Mouse (Mus musculus): ENCODE results near the gene Itga7. TPM values are rescaled to one million over a fixed set of nuclear protein-coding genes. Genes with fewer than 3 reads are reported as not detected.

The Itga7 gene
- polyA plus RNA-seq, 1 experiment from 2014 or later, result 12.7 TPM

DNA sequence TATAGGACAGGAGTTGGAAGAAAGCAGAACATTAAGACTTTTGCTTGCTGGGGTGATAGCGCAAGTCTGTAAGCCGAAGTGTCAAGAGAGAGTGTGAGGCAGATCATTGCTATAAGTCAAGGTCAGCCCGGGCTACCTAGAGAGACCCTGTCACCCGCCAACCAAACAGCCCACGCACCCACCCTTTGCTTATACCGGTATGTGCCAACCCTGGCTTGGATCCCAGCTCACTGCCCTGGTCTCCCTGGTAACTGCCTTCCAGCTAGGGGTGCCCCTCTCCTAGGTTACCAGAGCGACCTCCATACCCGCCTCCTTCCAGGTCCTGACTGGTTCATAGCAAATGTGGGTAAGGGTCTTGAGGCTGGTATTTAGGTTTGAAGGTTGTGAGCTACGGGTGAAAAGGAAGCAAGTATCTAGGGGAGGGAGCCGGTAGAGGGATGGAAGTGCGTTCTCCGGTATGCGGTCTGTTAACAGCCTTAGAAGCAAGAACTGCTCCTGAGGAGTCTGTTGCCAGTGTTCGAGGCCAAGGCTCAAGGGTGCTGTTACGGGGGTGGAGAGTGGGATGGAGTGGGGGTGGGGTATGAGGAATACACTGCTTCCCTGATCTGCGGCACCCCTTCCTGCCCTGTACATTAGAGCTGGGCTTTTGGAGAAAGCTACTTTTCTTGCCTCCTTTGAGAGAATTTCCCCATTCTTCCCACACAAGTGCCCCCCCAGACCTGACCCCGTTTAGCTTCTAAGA is 37.5 kb upstream of the Itga7 start:
- ATAC-seq, result peak; percentile 76
- Histone ChIP-seq H3K9ac (ENCODE audit: low read depth, low read length) (no peak overlapping the region), H3K4me1 (ENCODE audit: control insufficient read depth, insufficient read depth, low read depth, low read length) (peaks cover 7% of the 10 kb centered on the region), H3K27me3 (replicated peaks; ENCODE audit: control insufficient read depth, insufficient read depth, low read length) (no peaks in the 10 kb centered on the region), H3K27ac (ENCODE audit: low read depth, low read length) (peak overlapping the region; percentile 57; the same call in 1 of the 2 replicates), H3K9me3 (ENCODE audit: control insufficient read depth, low read length) (no peaks in the 10 kb centered on the region), H3K4me3 (ENCODE audit: low read length) (peak overlapping the region; percentile 19), H3K36me3 (ENCODE audit: control insufficient read depth, insufficient read depth, low read length) (no peaks in the 10 kb centered on the region), H3K4me2 (ENCODE audit: low read length) (peak overlapping the region; percentile 44)
- 2% methylated on average over 17 of the region's 17 CpGs for WGBS

GRCm38 (mm10) chr10:128896807-128897206 is 36.8 kb upstream of the Itga7 start:
- Histone ChIP-seq H3K4me3 (ENCODE audit: low read length) (no peak overlapping the region), H3K9me3 (ENCODE audit: control insufficient read depth, low read length) (no peaks in the 10 kb centered on the region), H3K27me3 (replicated peaks; ENCODE audit: control insufficient read depth, insufficient read depth, low read length) (no peaks in the 10 kb centered on the region), H3K4me1 (ENCODE audit: control insufficient read depth, insufficient read depth, low read depth, low read length) (peaks cover 7% of the 10 kb centered on the region), H3K27ac (ENCODE audit: low read depth, low read length) (no peak overlapping the region; the same call in 1 of the 2 replicates), H3K4me2 (ENCODE audit: low read length) (peak overlapping the region; percentile 44), H3K36me3 (ENCODE audit: control insufficient read depth, insufficient read depth, low read length) (no peaks in the 10 kb centered on the region), H3K9ac (ENCODE audit: low read depth, low read length) (no peak overlapping the region)
- 48% methylated on average over 1 of the region's 1 CpGs for WGBS
- ATAC-seq, result no peak

- 10% methylated on average over 1 of the region's 1 CpGs for WGBS
- ATAC-seq, result no peak
- Histone ChIP-seq H3K27me3 (replicated peaks; ENCODE audit: control insufficient read depth, insufficient read depth, low read length) (no peaks in the 10 kb centered on the region), H3K4me2 (ENCODE audit: low read length) (no peak overlapping the region), H3K4me3 (ENCODE audit: low read length) (no peak overlapping the region), H3K36me3 (ENCODE audit: control insufficient read depth, insufficient read depth, low read length) (no peaks in the 10 kb centered on the region), H3K9me3 (ENCODE audit: control insufficient read depth, low read length) (no peaks in the 10 kb centered on the region), H3K4me1 (ENCODE audit: control insufficient read depth, insufficient read depth, low read depth, low read length) (peaks cover 4% of the 10 kb centered on the region), H3K9ac (ENCODE audit: low read depth, low read length) (no peak overlapping the region), H3K27ac (ENCODE audit: low read depth, low read length) (no peak overlapping the region)
Observed at GRCm38 (mm10) chr10:128897501-128897900, 36.1 kb upstream of the Itga7 start.

- Histone ChIP-seq H3K27ac (ENCODE audit: low read depth, low read length) (no peak overlapping the region), H3K4me2 (ENCODE audit: low read length) (no peak overlapping the region)
- 86% methylated on average over 6 of the region's 6 CpGs for WGBS
Observed at GRCm38 (mm10) chr10:128899759-128900490, 33.7 kb upstream of the Itga7 start.

DNA sequence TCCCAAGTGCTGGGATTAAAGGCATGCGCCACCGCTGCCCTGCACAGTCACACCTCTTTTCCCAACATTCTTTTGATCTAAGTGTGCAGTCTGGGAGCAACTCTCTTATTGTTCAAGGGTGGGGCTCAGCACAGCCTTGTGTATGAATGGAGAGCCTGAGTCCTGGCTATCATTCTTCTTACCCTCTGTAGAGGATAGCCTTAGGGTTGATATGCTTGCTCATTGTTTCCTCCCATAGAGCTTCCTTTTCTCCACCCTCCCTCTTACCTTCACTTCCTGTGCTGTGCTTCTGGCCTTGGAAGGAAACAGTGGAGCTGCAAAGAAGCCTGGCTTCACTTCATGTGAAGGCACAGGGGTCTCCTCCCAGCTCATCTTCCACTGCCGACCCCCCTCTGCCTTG is 32.9 kb upstream of the Itga7 start, which contains the start of gene Cd63:
TSS of gene Cd63 (plus strand) at position 292 of the 400 bp plus-strand sequence.
- WGBS, result 83% methylated on average over 3 of the region's 3 CpGs
- H3K9ac ChIP-seq (ENCODE audit: low read depth, low read length), result no peak within 1 kb of the TSS
- H3K27me3 ChIP-seq (replicated peaks; ENCODE audit: control insufficient read depth, insufficient read depth, low read length), result no peaks in the 10 kb centered on the region
- no peaks in the 10 kb centered on the region for H3K36me3 ChIP-seq (ENCODE audit: control insufficient read depth, insufficient read depth, low read length)
- no peak within 1 kb of the TSS for H3K27ac ChIP-seq (ENCODE audit: low read depth, low read length)
- no peak within 1 kb of the TSS for H3K4me2 ChIP-seq (ENCODE audit: low read length)
- no peaks in the 10 kb centered on the region; the same call in 1 of the 2 replicates for H3K4me1 ChIP-seq (ENCODE audit: control insufficient read depth, insufficient read depth, low read depth, low read length)
- no peak within 1 kb of the TSS for H3K4me3 ChIP-seq (ENCODE audit: low read length)
- H3K9me3 ChIP-seq (ENCODE audit: control insufficient read depth, low read length), result no peaks in the 10 kb centered on the region
- no peak for ATAC-seq

More at GRCm38 (mm10) chr10:128899759-128900490, 33.7 kb upstream of the Itga7 start:
- H3K9me3 ChIP-seq (ENCODE audit: control insufficient read depth, low read length), result no peaks in the 10 kb centered on the region
- no peak overlapping the region for H3K9ac ChIP-seq (ENCODE audit: low read depth, low read length)
- no peak for ATAC-seq
- H3K4me1 ChIP-seq (ENCODE audit: control insufficient read depth, insufficient read depth, low read depth, low read length), result no peaks in the 10 kb centered on the region; the same call in 1 of the 2 replicates
- no peaks in the 10 kb centered on the region for H3K36me3 ChIP-seq (ENCODE audit: control insufficient read depth, insufficient read depth, low read length)
- H3K4me3 ChIP-seq (ENCODE audit: low read length), result no peak overlapping the region
- H3K27me3 ChIP-seq (replicated peaks; ENCODE audit: control insufficient read depth, insufficient read depth, low read length), result no peaks in the 10 kb centered on the region

- no peak overlapping the region for H3K27ac ChIP-seq (ENCODE audit: low read depth, low read length)
- no peak overlapping the region for H3K4me3 ChIP-seq (ENCODE audit: low read length)
- H3K4me2 ChIP-seq (ENCODE audit: low read length), result no peak overlapping the region
- 89% methylated on average over 1 of the region's 1 CpGs for WGBS
- ATAC-seq, result no peak
- no peaks in the 10 kb centered on the region for H3K9me3 ChIP-seq (ENCODE audit: control insufficient read depth, low read length)
- no peaks in the 10 kb centered on the region for H3K27me3 ChIP-seq (replicated peaks; ENCODE audit: control insufficient read depth, insufficient read depth, low read length)
- no peaks in the 10 kb centered on the region; the same call in 1 of the 2 replicates for H3K4me1 ChIP-seq (ENCODE audit: control insufficient read depth, insufficient read depth, low read depth, low read length)
- no peaks in the 10 kb centered on the region for H3K36me3 ChIP-seq (ENCODE audit: control insufficient read depth, insufficient read depth, low read length)
- H3K9ac ChIP-seq (ENCODE audit: low read depth, low read length), result no peak overlapping the region
Observed at GRCm38 (mm10) chr10:128901409-128901808, 32.2 kb upstream of the Itga7 start.

DNA sequence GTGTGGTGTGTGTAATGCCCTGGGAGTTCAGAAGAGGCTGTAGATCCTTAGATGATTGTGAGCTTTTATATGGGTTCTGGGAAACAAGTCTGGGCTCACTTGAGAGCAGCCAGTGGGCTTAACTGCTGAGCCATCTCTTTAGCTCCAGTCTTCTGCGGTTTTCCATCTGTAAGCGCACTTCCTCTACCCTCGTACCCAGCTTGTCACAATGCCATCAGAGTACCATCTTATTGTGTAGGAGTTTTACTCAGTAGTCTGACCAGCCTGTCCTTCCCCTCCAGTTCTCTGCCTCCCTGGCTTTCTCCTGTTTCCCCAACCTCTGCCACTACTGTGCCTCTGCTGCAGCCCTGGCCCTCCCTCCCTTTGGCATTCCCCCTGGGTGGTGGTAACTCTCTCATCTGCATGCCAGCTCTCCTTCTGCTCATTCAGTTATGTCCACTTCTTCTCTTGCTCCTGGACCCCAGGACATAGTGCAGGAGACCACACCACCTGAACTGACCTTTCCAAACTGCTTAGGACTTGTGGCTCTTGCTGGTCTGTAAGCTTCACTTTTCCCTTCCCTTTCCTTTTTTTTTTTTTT is 31.1 kb upstream of the Itga7 start:
- Histone ChIP-seq H3K9ac (ENCODE audit: low read depth, low read length) (no peak overlapping the region), H3K27ac (ENCODE audit: low read depth, low read length) (no peak overlapping the region), H3K4me1 (ENCODE audit: control insufficient read depth, insufficient read depth, low read depth, low read length) (no peaks in the 10 kb centered on the region), H3K4me2 (ENCODE audit: low read length) (no peak overlapping the region), H3K36me3 (ENCODE audit: control insufficient read depth, insufficient read depth, low read length) (no peaks in the 10 kb centered on the region), H3K9me3 (ENCODE audit: control insufficient read depth, low read length) (no peaks in the 10 kb centered on the region), H3K27me3 (replicated peaks; ENCODE audit: control insufficient read depth, insufficient read depth, low read length) (no peaks in the 10 kb centered on the region), H3K4me3 (ENCODE audit: low read length) (no peak overlapping the region)
- ATAC-seq, result no peak
- WGBS, result 84% methylated on average over 3 of the region's 3 CpGs

- no peak overlapping the region for H3K27ac ChIP-seq (ENCODE audit: low read depth, low read length)
- no peak overlapping the region for H3K4me2 ChIP-seq (ENCODE audit: low read length)
- H3K9ac ChIP-seq (ENCODE audit: low read depth, low read length), result no peak overlapping the region
- H3K4me1 ChIP-seq (ENCODE audit: control insufficient read depth, insufficient read depth, low read depth, low read length), result peaks cover 7% of the 10 kb centered on the region
- H3K4me3 ChIP-seq (ENCODE audit: low read length), result no peak overlapping the region
- 73% methylated on average over 5 of the region's 5 CpGs for WGBS
- no peaks in the 10 kb centered on the region for H3K9me3 ChIP-seq (ENCODE audit: control insufficient read depth, low read length)
- H3K36me3 ChIP-seq (ENCODE audit: control insufficient read depth, insufficient read depth, low read length), result no peaks in the 10 kb centered on the region
- ATAC-seq, result no peak
- H3K27me3 ChIP-seq (replicated peaks; ENCODE audit: control insufficient read depth, insufficient read depth, low read length), result no peaks in the 10 kb centered on the region
Observed at GRCm38 (mm10) chr10:128904812-128905211, 28.8 kb upstream of the Itga7 start.

Data from hindbrain, embryonic 16.5 days (tissue).